Comparison of ENCODE assay signal across 27 mouse cellular contexts in genomic region chr2:125901426-125901825, GRCm38 (mm10). TPM values are rescaled to one million over a fixed set of nuclear protein-coding genes. Genes with fewer than 3 reads are reported as not detected.
DNase-seq lines count a peak whose midpoint lies in the region; ATAC-seq and TF ChIP-seq lines count a peak whose summit lies in the region.
"Had no signal": no experiment of that assay in that cellular context is flagged by ENCODE, and none has a peak within 500 bp of the region (broad histone marks: within the 10 kb centered on the region; RNA-seq: fewer than 3 reads in every experiment).

No protein-coding gene starts in this region.

- peak; percentile 32 for ATAC-seq in erythroid progenitor cell, adult 5-6 weeks (replicated peaks; ENCODE audit: low FRiP score, poor library complexity, severe bottlenecking)
- ATAC-seq in liver, postnatal 0 days, result peak; percentile 16
- ATAC-seq: CD4-positive, CD25-positive, alpha-beta regulatory T cell, adult 4 months; midbrain, embryonic 16.5 days had no signal

- H3K4me1 ChIP-seq in liver, postnatal 0 days (ENCODE audit: insufficient read depth), result peaks cover 11% of the 10 kb centered on the region; the same call in 1 of the 2 replicates
- H3K4me1 ChIP-seq: forebrain, embryonic 10.5 days; hindbrain, embryonic 13.5 days; limb, embryonic 13.5 days; stomach, embryonic 15.5 days had no signal

- no peak overlapping the region for H3K4me2 ChIP-seq in liver, postnatal 0 days (ENCODE audit: low read depth, low read length)
- H3K4me2 ChIP-seq: hindbrain, embryonic 13.5 days; limb, embryonic 13.5 days; lung, embryonic 14.5 days; stomach, embryonic 15.5 days had no signal

- peak overlapping the region; percentile 74 for H3K27ac ChIP-seq in liver, postnatal 0 days (ENCODE audit: low read depth)
- H3K27ac ChIP-seq: forebrain, embryonic 10.5 days; gastrocnemius, adult 2 months; hindbrain, embryonic 13.5 days; limb, embryonic 13.5 days; midbrain, embryonic 10.5 days; stomach, embryonic 15.5 days had no signal

- WGBS in liver, postnatal 0 days (ENCODE audit: insufficient replicate concordance), result 72% methylated on average over 3 of the region's 3 CpGs

- no peak for TF ChIP-seq CTCF in liver, postnatal 0 days (IDR thresholded peaks at IDR 0.05; ENCODE audit: low read depth)

- H3K9me3 ChIP-seq in liver, postnatal 0 days (ENCODE audit: low read length), result no peaks in the 10 kb centered on the region
- H3K9me3 ChIP-seq: forebrain, embryonic 10.5 days; heart, embryonic 10.5 days; hindbrain, embryonic 13.5 days; limb, embryonic 13.5 days; midbrain, embryonic 10.5 days; stomach, embryonic 15.5 days had no signal

- H3K9ac ChIP-seq in liver, postnatal 0 days (replicated peaks), result no peak overlapping the region
- H3K9ac ChIP-seq: hindbrain, embryonic 13.5 days; limb, embryonic 13.5 days; lung, embryonic 14.5 days; stomach, embryonic 15.5 days had no signal

- H3K4me3 ChIP-seq in liver, postnatal 0 days (ENCODE audit: low read depth, low read length), result no peak overlapping the region
- H3K4me3 ChIP-seq: forebrain, embryonic 10.5 days; gastrocnemius, adult 2 months; heart, embryonic 10.5 days; hindbrain, embryonic 13.5 days; limb, embryonic 13.5 days; midbrain, embryonic 10.5 days; stomach, embryonic 15.5 days had no signal

- DNase-seq in adrenal gland, adult 2 months, result peak; percentile 69
- DNase-seq in adrenal gland, postnatal 4 days (ENCODE audit: low spot score in 2 of 2), result no peak
- DNase-seq in lung, postnatal 36 days, result peak; percentile 8
- no peak for DNase-seq in lung, postnatal 10 days
- no peak for DNase-seq in liver, postnatal 0 days
- DNase-seq in thymus, postnatal 4 days, result no peak
- no peak for DNase-seq in cerebellum, postnatal 10 days
- DNase-seq: cerebellum, adult 18-20 months; cerebellum, postnatal 25 days; gastrocnemius, adult 2 months; heart, postnatal 36 days; kidney, adult 11 months; kidney, postnatal 4 days; lung, embryonic 14.5 days; lung, postnatal 4 days; right cerebral cortex, adult 18-20 months; right cerebral cortex, postnatal 4 days; thymus, postnatal 36 days had no signal

- H3K27me3 ChIP-seq in liver, postnatal 0 days (ENCODE audit: insufficient read depth, low read length), result no peaks in the 10 kb centered on the region
- H3K27me3 ChIP-seq: hindbrain, embryonic 13.5 days; limb, embryonic 13.5 days; stomach, embryonic 15.5 days had no signal

- no peaks in the 10 kb centered on the region; the same call in 1 of the 2 replicates for H3K36me3 ChIP-seq in liver, postnatal 0 days (replicated peaks; ENCODE audit: insufficient read depth, low read length)
- H3K36me3 ChIP-seq: forebrain, embryonic 10.5 days; midbrain, embryonic 10.5 days; stomach, embryonic 15.5 days had no signal

- no peak for TF ChIP-seq EP300 in liver, postnatal 0 days (IDR thresholded peaks at IDR 0.05; ENCODE audit: low read depth)

RNA-seq across cellular contexts. Expression of gene Cops2, which starts 42.5 kb away (rescaled TPM):
- total RNA-seq in adrenal gland, adult 2 months (2021), result 100 to 1,000 TPM; 174 to 183 TPM
- 1.4 TPM in 2 replicates for polyA plus RNA-seq in adrenal gland, adult 2 months (2012; rRNA removed)
- 100 to 1,000 TPM; 144 to 145 TPM for total RNA-seq in adrenal gland, postnatal 4 days (2021)
- 60.5 and 85.1 TPM in 2 replicates for total RNA-seq in erythroid progenitor cell, adult 5-6 weeks (2015; ENCODE audit: low replicate concordance)
- total RNA-seq in erythroid progenitor cell, adult 5-6 weeks (2017; ENCODE audit: low replicate concordance), result 143 and 182 TPM in 2 replicates
- polyA plus RNA-seq in liver, postnatal 0 days (2015; fragmentation: Nextera tagmentation; extraction: Ambion mirVana), result 20.4 and 21.5 TPM in 2 replicates

RNA-seq across cellular contexts. Expression of gene Galk2, which starts 42.5 kb away (rescaled TPM):
- total RNA-seq in adrenal gland, adult 2 months (2021), result 10 to 100 TPM; 54.3 to 71.8 TPM
- polyA plus RNA-seq in adrenal gland, adult 2 months (2012; rRNA removed), result 17.2 and 21.0 TPM in 2 replicates
- 10 to 100 TPM; 51.4 to 56.5 TPM for total RNA-seq in adrenal gland, postnatal 4 days (2021)
- total RNA-seq in erythroid progenitor cell, adult 5-6 weeks (2015; ENCODE audit: low replicate concordance), result 1.1 and 5.0 TPM in 2 replicates
- 4.0 and 17.5 TPM in 2 replicates for total RNA-seq in erythroid progenitor cell, adult 5-6 weeks (2017; ENCODE audit: low replicate concordance)
- 9.6 and 10.1 TPM in 2 replicates for polyA plus RNA-seq in liver, postnatal 0 days (2015; fragmentation: Nextera tagmentation; extraction: Ambion mirVana)

Comparison
In these comparisons a context has a peak if more than half of its experiments do, and no peak if none do; other contexts are left out.
1. DNase-seq: peak in adrenal gland, adult 2 months (single experiment) and lung, postnatal 36 days (single experiment); none in adrenal gland, postnatal 4 days (0 of 2), lung, postnatal 10 days (single experiment), liver, postnatal 0 days (single experiment), thymus, postnatal 4 days (single experiment) and cerebellum, postnatal 10 days (0 of 2).